Comparison of ENCODE assay signal across 8 mouse cellular contexts in the genomic region with DNA sequence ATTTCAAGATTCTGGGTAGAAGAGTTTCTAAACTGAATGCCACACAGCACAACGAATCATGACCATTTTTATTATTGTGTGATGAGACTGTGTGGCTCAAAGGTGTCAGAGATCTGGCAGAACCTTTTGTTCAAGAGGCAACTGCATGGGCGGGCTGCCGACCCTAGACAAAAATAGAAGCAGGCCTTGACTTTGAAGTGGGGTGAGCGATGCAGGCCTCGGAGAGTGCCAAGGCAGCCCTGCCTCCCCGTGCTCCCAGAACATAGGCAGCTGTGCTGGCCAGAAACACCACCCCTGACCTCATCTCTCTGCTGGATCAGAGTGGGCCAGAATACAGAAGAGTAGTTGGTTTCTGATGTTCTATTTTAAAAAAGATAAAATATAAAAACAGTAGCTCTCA. TPM values are rescaled to one million over a fixed set of nuclear protein-coding genes. Genes with fewer than 3 reads are reported as not detected.
DNase-seq lines count a peak whose midpoint lies in the region; ATAC-seq and TF ChIP-seq lines count a peak whose summit lies in the region.

No protein-coding gene starts in this region.

- no peak for TF ChIP-seq POLR2A in thymus, adult 2 months (IDR thresholded peaks at IDR 0.05; ENCODE audit: control insufficient read depth, extremely low read depth, insufficient read depth, low read length, poor library complexity)

- H3K4me2 ChIP-seq in embryonic facial prominence, embryonic 13.5 days = no peak overlapping the region
- no peak overlapping the region for H3K4me2 ChIP-seq in kidney, postnatal 0 days (ENCODE audit: low read length)

- no peak for TF ChIP-seq CTCF in thymus, adult 2 months (IDR thresholded peaks at IDR 0.05; ENCODE audit: borderline replicate concordance, control insufficient read depth, extremely low read depth, insufficient read depth, low read length, poor library complexity)
- TF ChIP-seq CTCF in kidney, postnatal 0 days (IDR thresholded peaks at IDR 0.05; ENCODE audit: low read depth) = no peak

- 0 out of 2 replicates have a peak overlapping the region, but pooled peaks have one; percentile 11 for H3K27ac ChIP-seq in embryonic facial prominence, embryonic 13.5 days
- no peak overlapping the region; the same call in 1 of the 2 replicates for H3K27ac ChIP-seq in embryonic facial prominence, embryonic 10.5 days (replicated peaks)
- 0 out of 2 replicates have a peak overlapping the region, but pooled peaks have one; percentile 43 for H3K27ac ChIP-seq in thymus, adult 2 months (ENCODE audit: control insufficient read depth, insufficient read depth, low read length)
- 0 out of 2 replicates have a peak overlapping the region, but pooled peaks have one; percentile 44 for H3K27ac ChIP-seq in kidney, postnatal 0 days
- H3K27ac ChIP-seq in midbrain, embryonic 10.5 days (replicated peaks) = no peak overlapping the region

- peaks cover 17% of the 10 kb centered on the region for H3K4me1 ChIP-seq in embryonic facial prominence, embryonic 13.5 days
- peaks cover 28% of the 10 kb centered on the region for H3K4me1 ChIP-seq in embryonic facial prominence, embryonic 10.5 days
- peaks cover 7% of the 10 kb centered on the region for H3K4me1 ChIP-seq in thymus, adult 2 months (replicated peaks; ENCODE audit: control insufficient read depth, insufficient read depth, low read length)
- peaks cover 9% of the 10 kb centered on the region for H3K4me1 ChIP-seq in kidney, postnatal 0 days (replicated peaks; ENCODE audit: insufficient read depth, low read length)
- peaks cover 10% of the 10 kb centered on the region; the same call in 1 of the 2 replicates for H3K4me1 ChIP-seq in midbrain, embryonic 10.5 days

- ATAC-seq in embryonic facial prominence, embryonic 13.5 days (ENCODE audit: insufficient number of reproducible peaks, insufficient read depth, low FRiP score, low TSS enrichment, low read depth) = no peak
- ATAC-seq in kidney, postnatal 0 days (replicated peaks; ENCODE audit: low FRiP score, low read depth) = no peak

- H3K9ac ChIP-seq in embryonic facial prominence, embryonic 13.5 days = no peak overlapping the region
- no peak overlapping the region for H3K9ac ChIP-seq in kidney, postnatal 0 days (ENCODE audit: low read depth, low read length)

- H3K4me3 ChIP-seq in embryonic facial prominence, embryonic 13.5 days = no peak overlapping the region
- no peak overlapping the region for H3K4me3 ChIP-seq in embryonic facial prominence, embryonic 10.5 days
- no peak overlapping the region for H3K4me3 ChIP-seq in thymus, adult 2 months (ENCODE audit: control insufficient read depth, insufficient read depth, low read length)
- H3K4me3 ChIP-seq in kidney, postnatal 0 days (replicated peaks; ENCODE audit: low read depth, low read length) = no peak overlapping the region
- H3K4me3 ChIP-seq in midbrain, embryonic 10.5 days = no peak overlapping the region

- no peak for DNase-seq in embryonic facial prominence, embryonic 10.5 days (ENCODE audit: low spot score)
- no peak for DNase-seq in thymus, adult 2 months
- no peak for DNase-seq in thymus, postnatal 10 days (ENCODE audit: low spot score in 2 of 2)
- no peak for DNase-seq in kidney, postnatal 0 days (ENCODE audit: low spot score)
- DNase-seq in testis, postnatal 10 days (ENCODE audit: low spot score) = peak; percentile 74
- no peak for DNase-seq in midbrain, embryonic 10.5 days (ENCODE audit: low spot score)
- DNase-seq in c-Kit-positive CD71-positive TER-119-positive erythroid progenitor cells, embryonic 14.5 days (ENCODE audit: low spot score) = no peak

- no peaks in the 10 kb centered on the region for H3K36me3 ChIP-seq in embryonic facial prominence, embryonic 13.5 days
- H3K36me3 ChIP-seq in embryonic facial prominence, embryonic 10.5 days (replicated peaks) = no peaks in the 10 kb centered on the region
- no peaks in the 10 kb centered on the region for H3K36me3 ChIP-seq in thymus, adult 2 months (ENCODE audit: control insufficient read depth, insufficient read depth, low read length)
- no peaks in the 10 kb centered on the region for H3K36me3 ChIP-seq in kidney, postnatal 0 days (ENCODE audit: insufficient read depth, low read length)
- H3K36me3 ChIP-seq in midbrain, embryonic 10.5 days = no peaks in the 10 kb centered on the region

- 57% methylated on average over 6 of the region's 6 CpGs for WGBS in embryonic facial prominence, embryonic 13.5 days
- WGBS in embryonic facial prominence, embryonic 10.5 days = 65% methylated on average over 6 of the region's 6 CpGs
- WGBS in thymus, adult 2 months = 22% methylated on average over 6 of the region's 6 CpGs
- 34% methylated on average over 6 of the region's 6 CpGs for WGBS in kidney, postnatal 0 days
- WGBS in midbrain, embryonic 10.5 days = 68% methylated on average over 6 of the region's 6 CpGs

- no peaks in the 10 kb centered on the region for H3K27me3 ChIP-seq in embryonic facial prominence, embryonic 13.5 days
- no peaks in the 10 kb centered on the region for H3K27me3 ChIP-seq in embryonic facial prominence, embryonic 10.5 days (replicated peaks; ENCODE audit: low read depth, poor library complexity, severe bottlenecking)
- H3K27me3 ChIP-seq in thymus, adult 2 months (ENCODE audit: control insufficient read depth, insufficient read depth, low read length) = no peaks in the 10 kb centered on the region
- no peaks in the 10 kb centered on the region for H3K27me3 ChIP-seq in kidney, postnatal 0 days (ENCODE audit: insufficient read depth, low read length)
- H3K27me3 ChIP-seq in midbrain, embryonic 10.5 days (ENCODE audit: low read depth, poor library complexity, severe bottlenecking) = no peaks in the 10 kb centered on the region

- no peaks in the 10 kb centered on the region for H3K9me3 ChIP-seq in embryonic facial prominence, embryonic 13.5 days
- no peaks in the 10 kb centered on the region for H3K9me3 ChIP-seq in embryonic facial prominence, embryonic 10.5 days
- H3K9me3 ChIP-seq in kidney, postnatal 0 days (replicated peaks; ENCODE audit: low read length) = no peaks in the 10 kb centered on the region
- no peaks in the 10 kb centered on the region for H3K9me3 ChIP-seq in midbrain, embryonic 10.5 days (replicated peaks)

RNA-seq across cellular contexts. Expression of a gene that starts 57.6 kb away (rescaled TPM):
- polyA plus RNA-seq in embryonic facial prominence, embryonic 13.5 days (2015; fragmentation: Nextera tagmentation; extraction: Ambion mirVana) = 1.5 and 1.9 TPM in 2 replicates
- not detected in 2 replicates for polyA plus RNA-seq in embryonic facial prominence, embryonic 10.5 days (2016; fragmentation: Nextera tagmentation; extraction: Ambion mirVana)
- 1.5 and 13.5 TPM in 2 replicates for polyA plus RNA-seq in thymus, adult 2 months (2012; rRNA removed)
- not detected in 2 replicates for polyA plus RNA-seq in kidney, postnatal 0 days (2015; fragmentation: Nextera tagmentation; extraction: Ambion mirVana)
- not detected in 2 replicates for polyA plus RNA-seq in midbrain, embryonic 10.5 days (2016; fragmentation: Nextera tagmentation; extraction: Ambion mirVana)

Comparison
In these comparisons a context has a peak if more than half of its experiments do, and no peak if none do; other contexts are left out.
1. H3K27ac ChIP-seq: peak in embryonic facial prominence, embryonic 13.5 days (single experiment), thymus, adult 2 months (single experiment) and kidney, postnatal 0 days (single experiment); none in embryonic facial prominence, embryonic 10.5 days (single experiment) and midbrain, embryonic 10.5 days (single experiment).